Mouse (Mus musculus): ENCODE measurements around the gene Dynll1.
"Not testable (repeated sequence)": the region's sequence is repeated elsewhere in the genome, so short reads cannot be mapped to it uniquely, and the experiment has no call there.

Gene Dynll1

GRCm38 (mm10) chr5:115312816-115313667, 12.2 kb upstream of the Dynll1 start:
- DNase-seq (ENCODE audit: low spot score in 2 of 2), result no peak

- no peak for DNase-seq (ENCODE audit: low spot score in 2 of 2)
Observed at GRCm38 (mm10) chr5:115312354-115312753, 11.6 kb upstream of the Dynll1 start.

DNA sequence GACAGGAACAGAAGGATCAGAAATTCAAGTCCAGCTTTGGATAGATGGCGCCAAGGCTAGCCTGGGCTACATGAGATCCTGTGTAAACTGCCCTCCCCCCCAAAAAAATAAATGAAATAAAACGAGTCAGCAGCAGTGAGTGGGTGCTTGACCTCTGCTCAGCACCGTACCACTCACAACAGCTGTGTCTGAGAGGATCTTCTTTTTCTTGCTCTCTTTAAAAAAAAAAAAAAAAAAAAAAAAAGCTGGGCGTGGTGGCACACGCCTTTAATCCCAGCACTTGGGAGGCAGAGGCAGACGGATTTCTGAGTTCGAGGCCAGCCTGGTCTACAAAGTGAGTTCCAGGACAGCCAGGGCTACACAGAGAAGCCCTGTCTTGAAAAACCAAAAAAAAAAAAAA, 1.4 kb upstream of the Dynll1 start:
- not testable (repeated sequence) for DNase-seq (ENCODE audit: low spot score in 2 of 2)

DNA sequence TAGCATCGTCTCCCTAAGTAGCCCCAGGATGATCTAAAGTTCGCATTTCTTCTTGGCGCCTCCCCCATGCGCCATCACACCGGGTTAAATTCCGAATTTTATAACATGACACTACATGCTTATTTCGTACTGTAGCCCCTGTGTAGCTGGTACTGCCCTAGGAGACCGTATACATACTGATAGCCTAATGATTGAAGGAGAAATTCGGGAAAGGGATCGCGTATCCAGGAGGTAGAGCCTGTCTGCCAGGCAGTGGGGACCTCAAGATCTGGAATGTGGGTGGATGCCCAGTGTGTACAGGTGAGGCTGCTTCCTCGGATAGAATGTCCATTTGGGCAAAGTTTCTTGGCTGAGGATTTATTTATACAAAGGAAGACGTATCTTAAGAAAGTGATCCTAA, 816 bp upstream of the Dynll1 start:
- DNase-seq (ENCODE audit: low spot score in 2 of 2), result no peak

GRCm38 (mm10) chr5:115300035-115300744, 609 bp downstream of the Dynll1 start:
- DNase-seq (ENCODE audit: low spot score in 2 of 2), result peak; percentile 54 to 79

DNA sequence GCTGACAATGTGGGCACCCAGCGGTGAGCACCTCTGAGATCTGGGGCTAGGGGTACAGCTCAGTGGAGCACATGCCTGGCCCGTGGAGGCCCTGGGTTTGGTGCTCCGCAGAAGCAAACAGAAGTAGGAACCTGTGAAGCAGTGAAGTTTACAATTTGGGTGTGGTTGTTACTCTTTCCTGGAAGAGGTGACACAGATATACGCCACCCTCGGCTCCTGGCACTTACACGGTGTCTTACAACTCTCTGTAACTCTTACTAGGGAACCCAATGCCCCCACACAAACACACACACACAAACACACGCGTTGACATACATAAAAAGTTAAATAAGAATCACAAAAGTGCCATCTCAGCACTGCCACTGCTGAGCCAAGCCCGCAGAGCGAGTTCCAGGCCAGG, 4.5 kb downstream of the Dynll1 start:
- DNase-seq (ENCODE audit: low spot score in 2 of 2), result no peak

GRCm38 (mm10) chr5:115294173-115294572, 6.6 kb downstream of the Dynll1 start:
- DNase-seq (ENCODE audit: low spot score in 2 of 2), result no peak

DNA sequence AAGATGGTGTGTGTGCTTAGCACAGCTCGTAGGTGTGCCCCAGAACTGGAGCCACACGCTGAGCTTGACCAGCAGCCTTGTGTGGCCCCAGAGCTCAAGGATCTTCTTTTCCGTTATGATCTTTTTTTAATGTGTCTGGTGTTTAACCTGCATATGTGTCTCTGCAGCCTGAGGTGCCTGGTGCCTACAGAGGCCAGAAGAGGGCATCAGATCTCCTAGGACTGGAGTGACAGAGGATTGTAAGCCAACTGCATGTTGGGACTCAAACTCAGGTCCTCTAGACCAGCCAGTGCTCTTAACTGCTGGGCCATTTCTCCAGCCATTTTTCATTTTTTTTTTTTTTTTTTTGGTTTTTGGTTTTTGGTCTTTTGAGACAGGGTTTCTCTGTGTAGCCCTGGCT, 16.1 kb downstream of the Dynll1 start:
- DNase-seq (ENCODE audit: low spot score in 2 of 2), result no peak

DNA sequence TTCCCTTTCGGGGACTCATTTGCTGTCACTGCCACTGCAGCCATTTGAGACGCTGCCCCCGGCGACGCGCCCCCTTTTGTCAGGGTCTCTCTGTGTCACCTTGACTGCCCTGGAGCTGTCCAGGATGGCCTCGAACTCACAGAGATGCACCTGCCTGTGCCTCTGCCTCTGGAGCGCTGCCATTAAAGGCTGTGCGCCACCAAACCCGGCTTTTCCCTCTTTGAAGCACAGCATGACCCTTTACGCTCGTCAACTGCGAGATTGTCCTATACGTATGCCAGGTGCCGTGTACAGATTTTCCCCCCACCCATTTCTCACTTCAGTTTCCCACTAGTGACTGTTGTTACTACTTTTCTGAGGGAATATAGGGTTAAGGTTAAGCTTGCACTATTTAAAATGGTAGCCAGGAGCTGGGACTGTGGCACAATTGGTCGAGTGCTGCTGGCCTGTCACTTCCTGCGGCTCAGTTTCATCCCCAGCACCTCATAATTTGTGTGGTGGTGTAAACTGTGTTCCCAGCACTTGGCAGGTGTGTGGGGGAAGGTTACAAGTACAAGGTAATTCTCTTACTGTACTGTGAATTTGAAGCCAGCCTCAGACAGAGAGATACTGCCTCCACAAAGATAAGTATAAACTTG, 20.6 kb downstream of the Dynll1 start:
- peak in 1 of 2 experiments; percentile 69 for DNase-seq (ENCODE audit: low spot score in 2 of 2)

DNA sequence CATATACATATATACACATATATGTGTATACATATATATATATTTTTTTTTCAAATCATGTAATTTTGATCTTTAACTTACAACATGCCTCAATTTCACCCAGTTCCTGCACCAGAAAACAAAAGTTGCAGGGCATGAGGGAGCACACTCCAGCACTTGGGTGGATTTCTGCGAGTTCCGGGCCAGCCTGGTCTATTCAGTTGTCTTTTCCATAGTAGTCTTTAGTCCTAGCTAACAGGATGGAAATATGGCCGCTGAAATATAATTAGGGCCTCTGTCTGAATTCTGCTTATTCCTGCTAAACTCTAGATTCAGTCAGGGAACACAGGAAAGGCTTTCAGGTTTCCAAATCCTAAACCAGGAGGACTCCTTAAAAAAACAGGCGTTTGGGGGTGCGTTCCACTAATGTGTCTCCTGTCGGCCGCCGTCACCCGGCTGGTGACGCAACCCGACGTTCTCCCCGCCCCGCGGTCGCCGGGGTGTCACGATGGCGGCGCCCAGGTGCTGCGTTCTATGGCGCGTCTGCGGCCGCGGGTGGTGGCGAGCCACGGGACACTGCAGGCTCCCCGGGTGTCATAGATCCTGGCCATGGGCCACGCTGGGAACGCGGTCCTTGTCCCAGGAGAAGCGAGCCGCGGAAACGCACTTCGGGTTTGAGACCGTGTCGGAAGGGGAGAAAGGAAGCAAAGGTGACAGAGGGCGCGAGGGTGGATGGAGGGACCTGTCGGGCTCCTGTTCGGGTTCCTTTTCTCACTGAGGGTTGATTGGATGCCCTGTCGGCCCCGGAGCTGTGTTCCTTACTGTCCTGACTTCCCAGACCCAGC, 21.4 kb downstream of the Dynll1 start, which contains the start of gene Coq5:
Gene Coq5, plus strand, starts transcription at position 441 of the 824 bp plus-strand sequence.
- peak; percentile 89 to 96 for DNase-seq (ENCODE audit: low spot score in 2 of 2)

DNA sequence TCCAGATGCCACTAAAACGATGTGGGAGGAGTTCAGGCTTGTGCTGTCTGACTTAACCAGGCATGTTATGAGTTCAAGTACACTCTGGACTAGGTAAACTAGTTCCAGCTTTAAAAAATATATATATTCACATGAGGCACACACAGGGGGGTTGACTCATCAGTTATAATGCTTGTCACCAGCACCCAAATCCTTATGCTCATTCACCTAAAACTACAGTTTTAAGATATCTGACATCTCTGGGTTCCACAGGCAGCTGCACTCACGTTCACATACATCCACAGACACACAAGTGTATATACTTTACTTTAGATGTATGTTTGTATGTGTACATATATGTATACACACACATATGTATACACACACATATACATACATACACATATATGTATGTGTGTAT, 22.0 kb downstream of the Dynll1 start:
- no peak for DNase-seq (ENCODE audit: low spot score in 2 of 2)

GRCm38 (mm10) chr5:115278053-115278452, 22.7 kb downstream of the Dynll1 start:
- no peak for DNase-seq (ENCODE audit: low spot score in 2 of 2)

GRCm38 (mm10) chr5:115275998-115276397, 24.8 kb downstream of the Dynll1 start:
- peak; percentile 58 to 75 for DNase-seq (ENCODE audit: low spot score in 2 of 2)

DNA sequence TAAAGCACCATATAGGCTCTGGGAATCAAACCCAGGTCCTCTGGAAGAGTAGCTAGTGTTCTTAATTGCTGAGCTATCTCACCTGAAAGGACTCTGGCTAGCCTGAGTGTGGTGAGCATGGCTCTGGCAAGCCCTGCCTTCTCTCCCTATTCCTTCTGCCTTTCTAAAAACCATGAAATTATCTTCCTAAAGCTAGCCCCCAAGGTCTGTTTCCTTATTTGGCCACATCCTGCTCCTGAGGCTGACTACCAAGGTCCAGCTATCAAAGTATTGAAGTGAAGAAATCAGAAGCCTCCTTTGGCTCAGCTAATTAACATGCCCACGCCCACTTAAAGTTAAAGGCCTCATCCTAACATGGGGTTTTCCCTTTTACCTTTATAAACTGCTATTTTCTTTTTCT, 26.0 kb downstream of the Dynll1 start:
- DNase-seq (ENCODE audit: low spot score in 2 of 2), result no peak

DNA sequence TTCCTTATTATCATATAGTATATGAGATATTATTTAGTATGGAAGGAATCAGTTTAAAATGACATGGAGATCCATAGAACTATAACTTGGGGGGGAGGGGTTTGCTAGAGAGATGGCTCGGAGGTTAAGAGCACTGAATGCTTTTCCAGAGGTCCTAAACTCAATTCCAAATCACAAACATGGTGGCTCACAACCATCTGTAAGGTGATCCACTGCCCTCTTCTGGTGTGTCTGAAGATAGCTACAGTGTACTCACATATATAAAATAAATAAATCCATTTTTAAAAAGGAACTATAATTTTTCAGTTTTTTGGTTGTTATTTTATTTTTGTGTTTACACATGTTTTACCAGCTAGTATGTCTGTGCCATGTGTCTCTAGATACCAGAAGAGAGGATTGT, 26.4 kb downstream of the Dynll1 start:
- no peak for DNase-seq (ENCODE audit: low spot score in 2 of 2)

DNA sequence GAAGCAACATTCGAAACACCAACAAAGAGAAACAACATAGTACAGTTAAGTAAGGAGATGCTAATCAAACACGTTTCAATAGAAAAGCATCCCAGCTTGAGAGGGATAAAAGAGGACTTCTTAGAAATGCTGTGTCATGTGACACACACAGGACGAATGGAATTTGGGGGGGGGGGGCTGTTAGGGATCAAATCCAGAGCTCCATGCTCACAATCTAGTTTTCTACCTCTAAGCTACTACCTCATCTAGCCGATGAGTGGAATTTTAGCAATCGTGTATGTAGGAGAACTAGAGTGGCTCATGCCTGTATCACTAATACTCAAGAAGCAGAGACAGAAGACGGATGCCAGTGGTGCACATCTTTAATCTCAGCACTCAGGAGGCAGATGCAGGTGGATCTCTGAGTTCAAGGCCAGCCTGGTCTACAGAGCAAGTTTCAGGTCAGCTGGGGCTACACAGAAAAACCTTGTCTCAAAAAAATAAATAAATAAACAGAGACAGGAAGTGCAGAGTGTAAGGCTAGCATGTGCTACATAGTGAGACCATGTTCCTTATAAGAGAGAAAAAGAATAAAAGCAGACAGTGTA, 27.2 kb downstream of the Dynll1 start:
- DNase-seq (ENCODE audit: low spot score in 2 of 2), result no peak

DNA sequence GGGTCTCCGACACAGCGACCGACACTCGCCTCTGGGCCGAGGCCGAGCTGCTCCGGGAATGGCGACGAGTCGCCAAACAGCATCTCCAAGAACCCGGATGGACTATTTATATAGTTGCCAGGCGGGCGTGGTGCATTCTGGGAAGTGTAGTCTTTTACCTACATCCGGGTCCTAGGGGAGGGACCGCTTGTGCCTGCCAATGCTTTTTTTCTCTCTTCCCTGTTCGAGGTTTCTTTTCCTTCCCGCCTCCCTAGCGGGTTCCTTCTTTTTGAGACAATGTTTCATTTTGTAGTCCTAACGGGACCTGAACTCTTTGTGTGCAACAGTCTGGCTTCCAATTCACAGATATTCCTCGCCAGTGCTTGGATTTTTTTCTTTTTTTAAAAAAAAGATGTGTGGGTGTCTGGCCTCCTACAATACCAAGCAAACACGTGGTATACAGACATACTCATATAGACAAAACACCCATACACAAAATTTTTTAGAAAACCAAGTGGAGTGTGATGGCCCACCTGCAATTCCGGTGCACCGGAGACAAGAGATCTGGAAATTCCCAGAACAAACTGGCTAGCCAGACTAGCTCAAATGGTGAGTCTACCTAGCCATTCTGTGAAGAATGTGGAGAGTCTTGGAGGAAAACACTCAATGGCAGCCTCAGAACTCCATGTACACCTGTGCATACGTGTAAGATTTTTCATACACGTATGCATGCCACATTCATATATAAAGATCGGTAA, 27.8 kb downstream of the Dynll1 start, which contains the start of gene Rnf10:
Gene Rnf10, minus strand, starts transcription at position 87 of the 737 bp plus-strand sequence.
- peak; percentile 97 to 98 for DNase-seq (ENCODE audit: low spot score in 2 of 2)

- DNase-seq (ENCODE audit: low spot score in 2 of 2), result peak; percentile 53 to 86
Observed at GRCm38 (mm10) chr5:115271931-115272811, 28.6 kb downstream of the Dynll1 start.

- DNase-seq (ENCODE audit: low spot score in 2 of 2), result no peak
Observed at GRCm38 (mm10) chr5:115269969-115270368, 30.8 kb downstream of the Dynll1 start.
